Comparison of ENCODE assay signal across 25 mouse cellular contexts in genomic region chrX:51167976-51168375, GRCm38 (mm10). TPM values are rescaled to one million over a fixed set of nuclear protein-coding genes. Genes with fewer than 3 reads are reported as not detected.
DNase-seq lines count a peak whose midpoint lies in the region; ATAC-seq and TF ChIP-seq lines count a peak whose summit lies in the region.
"Had no signal": no experiment of that assay in that cellular context is flagged by ENCODE, and none has a peak within 500 bp of the region (broad histone marks: within the 10 kb centered on the region; RNA-seq: fewer than 3 reads in every experiment).

No protein-coding gene starts in this region.

- ATAC-seq in liver, embryonic 13.5 days (ENCODE audit: low read depth) = 0 out of 2 replicates have a peak, but pooled peaks have one; percentile 48
- ATAC-seq: activated CD4-positive, CD25-positive, alpha-beta regulatory T cell, adult 4 months; forebrain, embryonic 14.5 days; forebrain, embryonic 16.5 days; Patski had no signal

- H3K4me1 ChIP-seq in liver, embryonic 13.5 days (replicated peaks) = peaks cover 16% of the 10 kb centered on the region
- H3K4me1 ChIP-seq: embryonic facial prominence, embryonic 15.5 days; forebrain, embryonic 10.5 days; forebrain, embryonic 12.5 days had no signal

- H3K36me3 ChIP-seq in liver, embryonic 13.5 days = no peaks in the 10 kb centered on the region
- no peaks in the 10 kb centered on the region for H3K36me3 ChIP-seq in myocyte (ENCODE audit: control insufficient read depth, insufficient read depth)
- H3K36me3 ChIP-seq: embryonic facial prominence, embryonic 13.5 days; embryonic facial prominence, embryonic 15.5 days; forebrain, embryonic 10.5 days; forebrain, embryonic 12.5 days had no signal

- H3K27me3 ChIP-seq in liver, embryonic 13.5 days = no peaks in the 10 kb centered on the region
- no peaks in the 10 kb centered on the region for H3K27me3 ChIP-seq in myocyte (ENCODE audit: control insufficient read depth, insufficient read depth, insufficient read length)
- H3K27me3 ChIP-seq: embryonic facial prominence, embryonic 15.5 days had no signal

- DNase-seq in liver, embryonic 13.5 days = no peak
- DNase-seq in liver = no peak
- peak; percentile 54 for DNase-seq in 3134 (ENCODE audit: extremely low read depth, insufficient read length, low spot score)
- DNase-seq in 416B (ENCODE audit: low read depth) = peak; percentile 72
- no peak for DNase-seq in adrenal gland, adult 8-10 months
- no peak for DNase-seq in ovary, postnatal 36 days (ENCODE audit: low spot score)
- DNase-seq: adrenal gland, postnatal 10 days; adrenal gland, postnatal 25 days; cerebellum, adult 11 months; cerebellum, adult 18-20 months; cerebellum, adult 8-10 months; cerebellum, adult 9-11 months; cerebellum, postnatal 14 days; cerebellum, postnatal 36 days; embryo, embryonic 11 days had no signal

- H3K9me3 ChIP-seq in liver, embryonic 13.5 days (replicated peaks) = no peaks in the 10 kb centered on the region
- H3K9me3 ChIP-seq: embryonic facial prominence, embryonic 13.5 days; embryonic facial prominence, embryonic 15.5 days; forebrain, embryonic 10.5 days; forebrain, embryonic 12.5 days had no signal

- TF ChIP-seq POLR2A in myocyte (IDR thresholded peaks at IDR 0.05; ENCODE audit: insufficient read length, low read depth) = no peak

- WGBS in liver, embryonic 13.5 days (ENCODE audit: insufficient replicate concordance) = 62% methylated on average over 3 of the region's 3 CpGs

- no peak overlapping the region for H3K4me3 ChIP-seq in liver, embryonic 13.5 days (replicated peaks)
- no peak overlapping the region for H3K4me3 ChIP-seq in myocyte
- H3K4me3 ChIP-seq: embryonic facial prominence, embryonic 13.5 days; embryonic facial prominence, embryonic 15.5 days; erythroblast, embryonic 14.5 days; forebrain, embryonic 10.5 days; forebrain, embryonic 12.5 days had no signal

- no peak overlapping the region for H3K4me2 ChIP-seq in liver, embryonic 13.5 days
- peak overlapping the region; percentile 38 for H3K4me2 ChIP-seq in myocyte (ENCODE audit: low read depth)
- H3K4me2 ChIP-seq: embryonic facial prominence, embryonic 13.5 days; embryonic facial prominence, embryonic 15.5 days; forebrain, embryonic 12.5 days had no signal

- H3ac ChIP-seq in myocyte (ENCODE audit: control insufficient read depth, insufficient read length) = no peak overlapping the region

- H3K9ac ChIP-seq in liver, embryonic 13.5 days = no peak overlapping the region
- H3K9ac ChIP-seq: embryonic facial prominence, embryonic 13.5 days; embryonic facial prominence, embryonic 15.5 days; forebrain, embryonic 12.5 days had no signal

- no peak overlapping the region for H3K27ac ChIP-seq in liver, embryonic 13.5 days
- H3K27ac ChIP-seq: embryonic facial prominence, embryonic 13.5 days; embryonic facial prominence, embryonic 15.5 days; forebrain, embryonic 10.5 days; forebrain, embryonic 12.5 days had no signal

- no peaks in the 10 kb centered on the region for H3K79me2 ChIP-seq in myocyte (ENCODE audit: control insufficient read depth, insufficient read depth)

TF ChIP-seq in myocyte, 11 proteins besides CTCF, POLR2A, EP300 and RAD21:
- TF ChIP-seq REST (IDR thresholded peaks at IDR 0.05; ENCODE audit: insufficient read depth, insufficient read length) (no peak), TCF3 (IDR thresholded peaks at IDR 0.05; ENCODE audit: insufficient read length, low read depth) (no peak), TCF12 (IDR thresholded peaks at IDR 0.05; ENCODE audit: insufficient read depth, poor library complexity, severe bottlenecking) (no peak)

RNA-seq across cellular contexts. Expression of gene Mbnl3, which starts 38.4 kb away (rescaled TPM):
- polyA plus RNA-seq in liver, embryonic 13.5 days (2015; fragmentation: Nextera tagmentation; extraction: Ambion mirVana) = 7.0 and 8.7 TPM in 2 replicates
- polyA plus RNA-seq in myocyte (2012; fragmentation: generic; extraction: Trizol) = 0.73 TPM
- total RNA-seq in adrenal gland, adult 8-10 months (2022) = 1 to 10 TPM; 3.4 to 5.8 (median 4.2) TPM

Comparison
In these comparisons a context has a peak if more than half of its experiments do, and no peak if none do; other contexts are left out.
1. DNase-seq: peak in 3134 (single experiment) and 416B (single experiment); none in liver, embryonic 13.5 days (single experiment), liver (single experiment), adrenal gland, adult 8-10 months (single experiment) and ovary, postnatal 36 days (single experiment).